Mouse (Mus musculus): ENCODE results near the gene Ddx5.

- TF ChIP-seq CTCF (IDR thresholded peaks at IDR 0.05; ENCODE audit: control insufficient read depth, insufficient read depth, insufficient replicate concordance, low read depth, low read length) (no peak), POLR2A (IDR thresholded peaks at IDR 0.05; ENCODE audit: control insufficient read depth, low read depth, low read length) (no peak)
Measured at GRCm38 (mm10) chr11:106795679-106796078, 6.7 kb upstream of the Ddx5 start.

All from testis, adult 2 months (tissue).